Mouse (Mus musculus) embryo, embryonic 10.5 days (tissue): ENCODE data around the gene Prkch.

Experiments used
- DNase-seq: peaks from one replicate; pipeline ENCODE4 v3.0.0-alpha.2; 2015; ENCODE audit warnings: low spot score

Gene Prkch

GRCm38 (mm10) chr12:73801845-73802244 lies 217.2 kb downstream of the Prkch start:
- no peak for DNase-seq

GRCm38 (mm10) chr12:73802379-73803057 lies 217.9 kb downstream of the Prkch start:
- DNase-seq: peak; percentile 8

GRCm38 (mm10) chr12:73803946-73804345 lies 219.3 kb downstream of the Prkch start:
- DNase-seq: no peak

- DNase-seq: no peak
These were observed 220.9 kb downstream of the Prkch start for GRCm38 (mm10) chr12:73805541-73805940.

GRCm38 (mm10) chr12:73806003-73806402 lies 221.4 kb downstream of the Prkch start:
- no peak for DNase-seq

GRCm38 (mm10) chr12:73807228-73807627 lies 222.6 kb downstream of the Prkch start:
- no peak for DNase-seq

GRCm38 (mm10) chr12:73810041-73810795 lies 225.6 kb downstream of the Prkch start:
- peak; percentile 48 for DNase-seq

- DNase-seq: no peak
These were observed 226.3 kb downstream of the Prkch start for GRCm38 (mm10) chr12:73810903-73811302.

GRCm38 (mm10) chr12:73812198-73812597 lies 227.6 kb downstream of the Prkch start:
- no peak for DNase-seq

GRCm38 (mm10) chr12:73813016-73813900 lies 228.7 kb downstream of the Prkch start:
- DNase-seq: no peak

- DNase-seq: no peak
These were observed 229.6 kb downstream of the Prkch start for GRCm38 (mm10) chr12:73814056-73814735.

GRCm38 (mm10) chr12:73814897-73815296 lies 230.3 kb downstream of the Prkch start:
- no peak for DNase-seq

- no peak for DNase-seq
These were observed 230.9 kb downstream of the Prkch start for GRCm38 (mm10) chr12:73815463-73815862.

GRCm38 (mm10) chr12:73815892-73816291 lies 231.3 kb downstream of the Prkch start:
- DNase-seq: no peak

GRCm38 (mm10) chr12:73816866-73817265 lies 232.3 kb downstream of the Prkch start:
- no peak for DNase-seq

GRCm38 (mm10) chr12:73818801-73819200 lies 234.2 kb downstream of the Prkch start:
- no peak for DNase-seq

- DNase-seq: no peak
These were observed 236.6 kb downstream of the Prkch start for GRCm38 (mm10) chr12:73821176-73821575.

- no peak for DNase-seq
These were observed 237.7 kb downstream of the Prkch start for GRCm38 (mm10) chr12:73822331-73822730.

GRCm38 (mm10) chr12:73824828-73825227 lies 240.2 kb downstream of the Prkch start:
- no peak for DNase-seq
